Mouse (Mus musculus) intestine, postnatal 0 days (tissue): ENCODE measurements around the gene Dscam. TPM values are rescaled to one million over a fixed set of nuclear protein-coding genes. Genes with fewer than 3 reads are reported as not detected.

Source experiments
- ATAC-seq: fragments of 200-750 bp; cut with Nextera tagmentation; 2 replicates; pipeline ENCODE4 v1.8.0; 2017; ENCODE audit warnings: mild to moderate bottlenecking, moderate TSS enrichment, moderate library complexity
- H3K27ac ChIP-seq: fragments of 300-500 bp; sonication (generic); 2 replicates; pipeline ENCODE4 v1.5.1; 2014; ENCODE audit warnings: mild to moderate bottlenecking, low read depth, low read length, moderate library complexity
- H3K27me3 ChIP-seq: fragments of 300-500 bp; sonication (generic); replicated peaks from 2 replicates; pipeline ENCODE4 v1.6.1; 2014; ENCODE audit warnings: low read length, mixed read lengths; ENCODE audit not compliant: control insufficient read depth, insufficient read depth
- H3K36me3 ChIP-seq: fragments of 300-500 bp; sonication (generic); 2 replicates; pipeline ENCODE4 v1.6.1; 2014; ENCODE audit warnings: mild to moderate bottlenecking, moderate library complexity; ENCODE audit not compliant: control insufficient read depth, insufficient read depth
- H3K4me1 ChIP-seq: fragments of 300-500 bp; sonication (generic); replicated peaks from 2 replicates; pipeline ENCODE4 v1.6.1; 2014; ENCODE audit warnings: antibody characterized with exemption, low read length, mixed read lengths; ENCODE audit not compliant: control insufficient read depth, insufficient read depth
- H3K4me2 ChIP-seq: fragments of 300-500 bp; sonication (generic); replicated peaks from 2 replicates; pipeline ENCODE4 v1.6.1; 2014; ENCODE audit warnings: low read depth, mild to moderate bottlenecking, moderate library complexity
- H3K4me3 ChIP-seq: fragments of 300-500 bp; sonication (generic); 2 replicates; pipeline ENCODE4 v1.5.1; 2014; ENCODE audit warnings: low read depth, low read length
- H3K9ac ChIP-seq: fragments of 300-500 bp; sonication (generic); 2 replicates; pipeline ENCODE4 v1.6.1; 2014; ENCODE audit warnings: mild to moderate bottlenecking, low read depth, low read length
- H3K9me3 ChIP-seq: fragments of 300-500 bp; sonication (generic); 2 replicates; pipeline ENCODE4 v1.6.1; 2016; ENCODE audit warnings: mixed run types; ENCODE audit not compliant: control insufficient read depth
- CTCF ChIP-seq: sonication (generic); IDR thresholded peaks from 2 replicates; pipeline ENCODE4 v1.5.1; 2016; ENCODE audit warnings: low read depth, mild to moderate bottlenecking, control low read depth, antibody characterized with exemption, moderate library complexity
- WGBS: fragments of 180-500 bp; shearing (Covaris S2); extraction: QIAGEN DNeasy Blood & Tissue Kit; methylation state at CpG from one replicate; pipeline ENCODE4 v1.1.7; 2014; 5-methylcytosine and 5-hydroxymethylcytosine counted together
- polyA plus RNA-seq: library from polyadenylated mRNA; unstranded; fragments of >200 nt; fragmentation: Nextera tagmentation; extraction: Ambion mirVana; gene quantifications from 2 replicates; pipeline ENCODE4 v1.2.1, GENCODE M21; 2015

Dscam gene
- polyA plus RNA-seq, 1 experiment from 2014 or later, result 0.25 TPM

DNA sequence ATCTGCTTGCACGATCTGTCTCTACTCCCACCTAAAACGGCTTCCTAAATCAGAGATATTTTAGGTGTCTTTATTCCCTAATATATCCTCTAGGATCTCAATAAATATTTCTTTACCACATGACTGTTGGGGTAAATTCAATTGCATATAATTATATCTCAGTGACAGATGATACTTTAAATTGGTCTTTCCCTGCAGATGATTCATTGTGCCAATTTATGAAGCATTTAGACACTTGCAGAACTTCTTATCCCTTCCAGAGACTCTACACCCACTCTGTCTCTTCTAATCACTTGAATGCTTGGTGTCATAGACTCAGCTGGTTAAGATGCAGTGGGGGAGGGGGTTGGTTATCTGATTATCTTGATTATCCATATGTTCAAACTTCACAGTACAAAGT is 97.9 kb downstream of the Dscam start:
- Histone ChIP-seq H3K9me3 (no peaks in the 10 kb centered on the region), H3K4me1 (no peaks in the 10 kb centered on the region), H3K36me3 (no peaks in the 10 kb centered on the region), H3K27me3 (no peaks in the 10 kb centered on the region), H3K4me2 (no peak overlapping the region), H3K4me3 (no peak overlapping the region), H3K27ac (no peak overlapping the region), H3K9ac (no peak overlapping the region)
- 90% methylated on average over 2 of the region's 2 CpGs for WGBS
- ATAC-seq, result no peak
- TF ChIP-seq CTCF, result no peak

DNA sequence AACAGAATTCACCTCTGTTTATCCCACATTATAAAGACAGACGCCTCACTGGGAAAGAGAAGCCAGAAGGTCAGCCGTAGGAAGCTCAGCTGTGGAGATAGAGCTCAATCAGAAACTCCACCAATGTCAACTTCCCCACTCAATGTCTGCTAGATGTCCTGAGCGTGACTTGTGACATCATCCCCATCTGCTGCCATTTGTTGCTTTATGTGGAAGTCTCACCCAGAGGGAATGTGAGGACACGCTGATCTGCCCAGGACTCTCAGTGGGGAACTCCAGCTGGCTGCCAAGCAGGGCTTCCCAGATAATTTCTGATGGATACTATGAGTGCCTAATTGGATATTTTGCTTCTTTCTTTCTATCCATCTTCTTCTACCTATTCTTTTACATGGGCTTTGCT is 103.7 kb downstream of the Dscam start:
- Histone ChIP-seq H3K27me3 (no peaks in the 10 kb centered on the region), H3K4me2 (no peak overlapping the region), H3K27ac (no peak overlapping the region), H3K9ac (no peak overlapping the region), H3K36me3 (no peaks in the 10 kb centered on the region), H3K4me3 (no peak overlapping the region), H3K9me3 (no peaks in the 10 kb centered on the region), H3K4me1 (no peaks in the 10 kb centered on the region)
- 64% methylated on average over 4 of the region's 4 CpGs for WGBS
- no peak for ATAC-seq
- TF ChIP-seq CTCF, result no peak

DNA sequence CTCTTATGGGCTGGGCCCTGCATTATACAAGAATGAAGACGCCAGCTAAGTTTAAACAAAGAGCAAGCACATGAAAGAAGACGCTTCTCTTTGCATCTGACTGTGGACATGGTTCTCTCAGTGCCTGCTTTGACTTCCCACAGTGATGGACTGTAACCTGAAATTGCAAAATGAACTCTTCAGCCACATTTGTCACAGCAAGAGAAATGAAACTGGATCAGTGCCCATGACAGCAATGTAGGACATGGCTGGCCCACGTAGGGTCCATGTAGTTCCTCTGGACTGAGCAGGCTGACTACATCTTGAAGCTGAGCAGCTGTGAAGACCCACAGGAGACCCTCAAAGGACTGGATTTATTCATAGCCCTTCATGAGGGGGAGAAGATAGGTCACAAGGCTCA is 108.3 kb downstream of the Dscam start:
- no peak for ATAC-seq
- 77% methylated on average over 3 of the region's 3 CpGs for WGBS
- H3K9me3 ChIP-seq, result no peaks in the 10 kb centered on the region
- H3K9ac ChIP-seq, result no peak overlapping the region
- no peaks in the 10 kb centered on the region for H3K4me1 ChIP-seq
- TF ChIP-seq CTCF, result no peak
- no peaks in the 10 kb centered on the region for H3K27me3 ChIP-seq
- no peak overlapping the region for H3K27ac ChIP-seq
- H3K36me3 ChIP-seq, result no peaks in the 10 kb centered on the region
- H3K4me2 ChIP-seq, result no peak overlapping the region
- H3K4me3 ChIP-seq, result no peak overlapping the region

DNA sequence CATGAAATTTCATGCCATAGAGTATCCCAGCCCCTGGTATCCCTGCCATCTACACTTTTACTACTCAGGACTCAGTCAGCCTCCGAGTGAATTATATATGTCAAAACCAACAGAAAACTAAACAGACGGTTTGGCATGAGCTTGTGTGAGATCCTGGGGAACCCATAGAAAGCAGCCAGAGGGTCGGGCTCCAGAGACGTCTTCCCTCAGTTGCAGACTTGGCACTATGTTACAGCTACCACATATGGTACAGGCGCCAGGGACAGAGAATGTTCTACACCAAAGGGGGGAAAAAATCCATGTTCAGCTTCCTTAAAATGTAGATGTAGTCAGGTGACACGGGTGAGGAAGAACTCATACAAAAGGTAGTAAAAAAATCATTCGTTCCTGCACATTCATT is 109.2 kb downstream of the Dscam start:
- no peaks in the 10 kb centered on the region for H3K4me1 ChIP-seq
- H3K9me3 ChIP-seq, result no peaks in the 10 kb centered on the region
- H3K9ac ChIP-seq, result no peak overlapping the region
- H3K4me2 ChIP-seq, result no peak overlapping the region
- H3K4me3 ChIP-seq, result no peak overlapping the region
- no peaks in the 10 kb centered on the region for H3K27me3 ChIP-seq
- H3K36me3 ChIP-seq, result no peaks in the 10 kb centered on the region
- WGBS, result 83% methylated on average over 7 of the region's 7 CpGs
- no peak for ATAC-seq
- TF ChIP-seq CTCF, result no peak
- no peak overlapping the region for H3K27ac ChIP-seq

DNA sequence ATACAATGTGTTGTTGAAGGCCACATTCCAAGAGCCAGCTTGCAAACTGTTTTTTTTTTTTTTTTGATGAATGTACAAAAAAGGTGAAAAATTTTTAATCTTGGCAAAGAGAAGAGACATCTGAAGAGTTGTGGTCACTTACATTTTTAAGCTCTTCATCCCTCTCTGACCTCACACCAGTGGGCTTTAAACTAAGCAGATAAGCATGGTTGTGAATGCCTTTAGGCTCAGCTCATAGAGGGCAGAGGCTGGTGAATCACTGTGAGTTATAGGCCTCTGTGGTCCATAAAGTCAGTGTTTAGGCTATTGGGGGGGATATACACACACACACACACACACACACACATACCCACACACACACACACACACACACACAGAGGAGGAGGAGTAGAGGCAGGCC is 109.8 kb downstream of the Dscam start:
- TF ChIP-seq CTCF, result no peak
- Histone ChIP-seq H3K36me3 (no peaks in the 10 kb centered on the region), H3K4me2 (no peak overlapping the region), H3K27me3 (no peaks in the 10 kb centered on the region), H3K4me1 (no peaks in the 10 kb centered on the region), H3K9me3 (no peaks in the 10 kb centered on the region), H3K4me3 (no peak overlapping the region), H3K27ac (no peak overlapping the region), H3K9ac (no peak overlapping the region)
- no peak for ATAC-seq

DNA sequence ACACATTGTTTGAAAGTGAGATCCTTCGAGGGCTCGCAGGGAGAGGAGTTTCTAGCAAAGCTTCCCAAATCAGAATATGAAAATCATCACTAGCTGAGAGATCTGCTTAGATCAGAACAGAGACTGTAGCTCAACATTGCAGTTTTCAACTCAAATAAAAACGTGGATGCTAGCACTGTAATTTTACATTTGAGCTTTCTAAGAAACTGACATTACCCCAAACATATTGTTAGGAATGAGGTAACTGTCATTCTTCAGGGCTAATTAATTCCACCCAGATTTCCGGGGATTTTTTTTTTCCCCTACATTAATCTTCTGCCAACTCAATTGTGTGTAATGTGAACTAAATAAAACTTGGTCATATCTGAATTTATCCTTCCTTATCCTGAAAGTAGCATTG is 110.3 kb downstream of the Dscam start:
- Histone ChIP-seq H3K36me3 (no peaks in the 10 kb centered on the region), H3K9ac (no peak overlapping the region), H3K27me3 (no peaks in the 10 kb centered on the region), H3K27ac (no peak overlapping the region), H3K9me3 (no peaks in the 10 kb centered on the region), H3K4me1 (no peaks in the 10 kb centered on the region), H3K4me3 (no peak overlapping the region), H3K4me2 (no peak overlapping the region)
- TF ChIP-seq CTCF, result no peak
- WGBS, result 70% methylated on average over 4 of the region's 4 CpGs
- ATAC-seq, result no peak

DNA sequence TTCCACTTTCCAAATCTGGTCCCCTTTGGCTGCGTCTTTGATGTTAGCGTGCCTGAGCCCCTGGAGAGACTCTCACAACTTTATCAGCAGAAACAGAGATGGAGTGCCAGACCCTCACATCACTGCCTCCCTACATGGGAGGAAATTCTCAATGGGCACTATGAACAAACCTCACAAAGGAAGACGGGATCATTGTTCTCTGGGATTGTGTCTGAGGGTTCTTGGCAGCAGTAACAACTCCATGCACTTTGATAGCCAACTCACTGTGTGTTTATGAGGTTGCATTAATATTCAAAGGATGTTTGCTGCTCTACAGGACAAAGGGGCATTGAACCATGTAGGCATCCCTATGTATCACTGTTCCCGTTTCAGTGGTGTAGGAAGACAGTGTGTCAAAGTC is 135.3 kb downstream of the Dscam start:
- Histone ChIP-seq H3K9me3 (no peaks in the 10 kb centered on the region), H3K4me3 (no peak overlapping the region), H3K4me2 (no peak overlapping the region), H3K36me3 (no peaks in the 10 kb centered on the region), H3K27me3 (no peaks in the 10 kb centered on the region), H3K27ac (no peak overlapping the region), H3K9ac (no peak overlapping the region), H3K4me1 (no peaks in the 10 kb centered on the region)
- ATAC-seq, result no peak
- WGBS, result 86% methylated on average over 4 of the region's 4 CpGs
- TF ChIP-seq CTCF, result no peak
